Mouse (Mus musculus) lung, adult 2 months (tissue): Measurements from ENCODE around the gene Furin. TPM values are rescaled to one million over a fixed set of nuclear protein-coding genes. Genes with fewer than 3 reads are reported as not detected.

Experiments used
- DNase-seq: peaks from one replicate; pipeline ENCODE4 v3.0.0; 2022
- H3K4me1 ChIP-seq: fragments of 200-500 bp; 2 replicates; pipeline ENCODE4 v1.6.1; 2011; ENCODE audit warnings: low read length; ENCODE audit not compliant: control insufficient read depth, insufficient read depth
- H3K4me3 ChIP-seq: fragments of 200-500 bp; replicated peaks from 2 replicates; pipeline ENCODE3; 2011; ENCODE audit warnings: low read depth, mild to moderate bottlenecking, control low read depth, low read length; ENCODE audit errors: extremely low read depth
- CTCF ChIP-seq: fragments of 200-500 bp; IDR thresholded peaks from 2 replicates; pipeline ENCODE4 v1.5.1; 2011; ENCODE audit warnings: mild to moderate bottlenecking, low read length, control low read depth; ENCODE audit not compliant: insufficient read depth
- POLR2A ChIP-seq: fragments of 200-500 bp; IDR thresholded peaks from 2 replicates; pipeline ENCODE4 v1.6.1; 2011; ENCODE audit warnings: low read depth, mild to moderate bottlenecking, control low read depth, low read length, borderline replicate concordance; ENCODE audit errors: extremely low read depth
- WGBS: fragments of 180-500 bp; shearing (Covaris S2); methylation state at CpG from one replicate; pipeline ENCODE4 v1.1.7; 2018; 5-methylcytosine and 5-hydroxymethylcytosine counted together
- polyA plus RNA-seq: library from polyadenylated mRNA; depleted of rRNA; stranded (reverse); fragments of >200 nt; gene quantifications from 2 replicates; pipeline ENCODE4 v1.2.3, GENCODE M21; 2012

The Furin gene
- polyA plus RNA-seq, 1 experiment, result 106 TPM

DNA sequence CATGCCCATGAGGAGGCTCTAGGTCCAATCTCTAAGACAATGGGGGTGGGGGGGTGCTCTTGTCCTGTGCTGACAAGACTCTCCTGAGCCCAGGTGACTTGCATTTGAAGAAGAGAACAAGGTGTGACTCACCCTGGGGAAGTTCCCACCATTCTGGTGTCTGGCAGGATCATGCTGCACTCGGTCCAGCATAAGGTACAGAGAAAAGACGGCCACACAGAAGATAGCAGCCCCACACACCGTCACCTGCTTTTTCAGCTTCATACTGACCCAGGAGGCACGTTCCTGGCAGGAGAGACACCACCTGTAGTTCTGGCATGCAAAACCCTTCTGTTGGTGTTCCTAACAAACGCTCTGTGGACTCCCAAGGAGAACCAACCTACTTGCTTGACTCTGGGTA is 35.8 kb downstream of the Furin start:
- no peak for DNase-seq
- WGBS, result 49% methylated on average over 5 of the region's 5 CpGs
- peaks cover 11% of the 10 kb centered on the region for H3K4me1 ChIP-seq
- H3K4me3 ChIP-seq, result no peak overlapping the region
- TF ChIP-seq POLR2A, result no peak
- TF ChIP-seq CTCF, result no peak

DNA sequence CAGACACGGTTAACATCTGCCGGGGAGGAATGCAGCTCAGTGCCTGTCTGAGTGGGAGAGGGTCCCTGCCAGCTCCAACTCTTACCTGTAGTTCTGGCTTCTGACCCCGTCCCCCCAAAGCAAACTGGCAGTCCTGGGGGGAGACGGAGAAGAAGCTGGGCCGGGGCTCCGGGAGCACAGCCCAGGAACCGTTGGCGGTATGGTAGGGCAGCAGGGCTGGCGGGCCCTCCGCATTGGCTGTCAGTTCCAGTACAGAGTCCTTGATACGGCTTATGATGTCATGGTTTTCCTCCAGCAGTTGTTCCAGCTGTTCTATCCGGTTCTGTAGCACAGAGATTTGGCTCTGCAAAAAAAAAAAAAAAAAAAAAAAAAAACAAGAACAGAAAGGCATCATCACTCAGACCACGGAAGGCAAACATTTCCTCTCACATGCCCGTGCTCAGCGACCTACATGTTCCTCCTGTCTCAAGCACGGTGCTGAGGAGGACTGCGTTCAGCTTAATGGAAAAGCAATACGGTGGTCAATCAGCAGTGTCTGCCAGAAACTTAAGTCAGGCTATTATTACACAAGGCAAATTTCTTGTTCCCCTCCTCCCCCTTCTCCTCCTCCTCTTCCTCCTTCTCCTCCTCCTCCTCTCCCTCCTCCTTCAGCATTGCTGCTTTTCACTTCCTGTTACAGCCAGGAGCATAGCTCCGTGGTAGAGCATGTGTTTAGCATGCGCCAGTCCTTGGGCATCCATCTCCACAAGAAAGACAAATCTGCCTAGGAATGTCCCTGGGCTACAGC is 36.4 kb downstream of the Furin start:
- peak overlapping the region; percentile 25 for H3K4me3 ChIP-seq
- TF ChIP-seq POLR2A, result no peak
- TF ChIP-seq CTCF, result no peak
- H3K4me1 ChIP-seq, result peaks cover 11% of the 10 kb centered on the region
- no peak for DNase-seq
- WGBS, result 49% methylated on average over 20 of the region's 20 CpGs

DNA sequence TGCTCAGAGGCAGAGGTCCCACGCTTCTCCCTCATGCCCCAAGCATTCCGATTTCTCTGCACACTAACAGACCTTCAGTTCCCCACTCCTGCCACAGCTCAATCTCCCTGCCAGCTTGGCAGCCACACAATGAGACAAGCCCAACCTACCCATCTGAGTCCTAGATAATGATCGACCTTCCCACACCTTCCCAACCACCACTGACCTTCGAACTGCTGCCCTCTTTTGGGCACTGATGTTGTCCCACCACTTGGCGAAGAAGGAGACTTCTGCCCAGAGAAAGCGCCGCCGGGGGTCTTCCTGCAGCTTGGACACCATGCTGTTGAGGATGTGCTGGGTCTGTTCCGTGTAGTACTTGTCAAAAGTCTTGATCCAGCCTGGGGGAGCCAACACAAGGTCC is 37.2 kb downstream of the Furin start:
- Histone ChIP-seq H3K4me3 (no peak overlapping the region), H3K4me1 (peaks cover 11% of the 10 kb centered on the region)
- WGBS, result 91% methylated on average over 9 of the region's 9 CpGs
- TF ChIP-seq POLR2A, result no peak
- DNase-seq, result no peak

DNA sequence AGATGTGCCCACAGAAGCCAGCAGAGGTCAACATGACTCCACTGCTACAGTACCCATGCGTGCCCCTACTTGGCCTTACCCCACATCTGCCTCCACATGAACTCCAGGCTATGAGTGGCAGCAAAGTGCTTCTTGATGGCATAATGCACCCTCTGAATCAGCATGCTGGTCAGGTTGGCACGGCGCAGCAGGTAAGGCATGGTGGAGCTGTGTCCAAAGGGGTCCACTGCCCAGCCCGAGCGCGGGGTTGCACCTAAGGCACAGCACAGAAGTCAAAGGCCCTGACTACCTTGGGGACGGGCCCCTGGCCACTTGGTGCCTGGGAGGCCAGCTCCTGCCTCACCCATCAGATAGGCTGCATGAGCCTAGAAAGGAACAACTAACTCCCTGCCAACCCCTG is 38.0 kb downstream of the Furin start:
- H3K4me1 ChIP-seq, result peaks cover 11% of the 10 kb centered on the region
- H3K4me3 ChIP-seq, result no peak overlapping the region
- WGBS, result 97% methylated on average over 7 of the region's 7 CpGs
- TF ChIP-seq CTCF (no peak), POLR2A (no peak)
- no peak for DNase-seq

DNA sequence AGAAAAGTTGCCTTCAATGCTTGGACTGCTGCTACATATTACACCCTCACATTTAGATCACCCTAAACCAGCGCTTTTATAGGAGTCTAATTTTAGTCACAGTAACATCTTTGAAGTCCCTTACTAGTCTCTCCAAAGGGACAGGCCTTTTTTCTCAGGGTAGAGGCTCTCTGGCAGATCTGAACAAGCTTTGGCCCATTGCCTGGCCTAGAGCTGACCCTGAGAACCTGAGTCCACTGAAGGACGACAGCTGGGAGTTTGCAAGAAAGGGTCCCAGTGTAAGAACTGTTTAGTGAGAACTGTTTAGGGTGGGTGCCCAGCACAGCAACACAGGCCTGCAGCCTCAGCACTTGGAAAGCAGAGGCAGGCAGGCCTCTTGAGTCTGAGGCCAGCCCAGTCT is 39.5 kb downstream of the Furin start:
- DNase-seq, result no peak
- TF ChIP-seq CTCF (no peak), POLR2A (no peak)
- H3K4me1 ChIP-seq, result peaks cover 11% of the 10 kb centered on the region
- WGBS, result 76% methylated on average over 2 of the region's 2 CpGs
- no peak overlapping the region for H3K4me3 ChIP-seq

GRCm38 (mm10) chr7:80360435-80360834 is 44.8 kb downstream of the Furin start:
- WGBS, result 39% methylated on average over 3 of the region's 3 CpGs
- TF ChIP-seq CTCF, result no peak
- no peak for TF ChIP-seq POLR2A
- H3K4me1 ChIP-seq, result no peaks in the 10 kb centered on the region
- no peak for DNase-seq
- H3K4me3 ChIP-seq, result no peak overlapping the region

- no peak for TF ChIP-seq CTCF
- 77% methylated on average over 4 of the region's 4 CpGs for WGBS
- no peak for DNase-seq
- Histone ChIP-seq H3K4me1 (no peaks in the 10 kb centered on the region), H3K4me3 (no peak overlapping the region)
Measured at GRCm38 (mm10) chr7:80358039-80358438, 47.2 kb downstream of the Furin start.

GRCm38 (mm10) chr7:80357156-80357555 is 48.1 kb downstream of the Furin start:
- Histone ChIP-seq H3K4me1 (no peaks in the 10 kb centered on the region), H3K4me3 (no peak overlapping the region)
- 83% methylated on average over 8 of the region's 8 CpGs for WGBS
- no peak for DNase-seq
- TF ChIP-seq CTCF (no peak), POLR2A (no peak)

DNA sequence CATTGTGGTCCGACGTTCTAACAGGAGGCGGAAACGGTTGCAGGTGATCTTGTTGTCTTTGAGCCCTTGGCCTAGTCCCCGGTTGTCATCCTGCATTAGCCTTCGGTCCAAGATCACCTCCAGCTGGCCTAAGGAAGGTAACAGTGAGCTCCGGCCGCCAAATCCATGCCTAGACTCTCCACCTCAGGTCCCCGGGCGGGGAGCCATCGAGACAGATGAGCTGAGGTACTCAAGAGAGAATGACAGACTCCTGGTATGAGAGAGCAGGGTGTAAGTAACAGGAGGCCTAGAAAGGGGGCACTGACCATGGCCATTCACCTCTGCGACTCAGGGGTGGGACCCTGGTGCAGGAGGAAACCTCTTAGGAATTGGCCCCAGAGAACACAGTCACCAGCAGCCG is 48.9 kb downstream of the Furin start:
- Histone ChIP-seq H3K4me1 (no peaks in the 10 kb centered on the region), H3K4me3 (no peak overlapping the region)
- 89% methylated on average over 13 of the region's 13 CpGs for WGBS
- TF ChIP-seq CTCF (no peak), POLR2A (no peak)
- no peak for DNase-seq

GRCm38 (mm10) chr7:80352920-80353319 is 52.3 kb downstream of the Furin start:
- Histone ChIP-seq H3K4me3 (no peak overlapping the region), H3K4me1 (no peaks in the 10 kb centered on the region)
- 94% methylated on average over 8 of the region's 8 CpGs for WGBS
- TF ChIP-seq POLR2A, result no peak
- no peak for TF ChIP-seq CTCF
- DNase-seq, result no peak

DNA sequence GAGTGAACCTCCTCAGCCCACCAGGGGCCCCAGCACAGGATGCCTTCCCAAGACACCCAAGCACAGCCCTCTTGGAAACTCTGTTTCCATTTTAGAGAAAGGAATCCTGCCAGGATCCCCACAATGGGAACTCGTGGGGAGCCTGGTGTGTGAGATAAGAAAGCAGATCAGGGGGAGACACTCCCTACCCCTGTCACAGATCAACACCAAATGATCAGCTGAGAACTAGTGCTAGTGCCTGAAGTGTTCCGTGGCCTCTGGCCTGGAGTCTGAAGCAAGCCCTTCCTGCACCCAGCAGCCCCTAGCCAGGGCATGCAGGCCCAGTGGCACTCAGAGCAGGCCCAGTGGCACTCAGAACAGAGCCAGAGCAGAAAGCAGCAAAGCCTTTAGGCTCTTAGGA is 54.4 kb downstream of the Furin start:
- no peak overlapping the region for H3K4me3 ChIP-seq
- DNase-seq, result no peak
- TF ChIP-seq CTCF (no peak), POLR2A (no peak)
- 77% methylated on average over 2 of the region's 2 CpGs for WGBS
- H3K4me1 ChIP-seq, result no peaks in the 10 kb centered on the region
